Mouse (Mus musculus) central nervous system, embryonic 14 days (tissue): ENCODE data around the gene Acod1. TPM values are rescaled to one million over a fixed set of nuclear protein-coding genes. Genes with fewer than 3 reads are reported as not detected.

Source experiments
- polyA plus RNA-seq: library from polyadenylated mRNA; depleted of rRNA; stranded (reverse); fragments of >200 nt; gene quantifications from 2 replicates; pipeline ENCODE4 v1.2.3, GENCODE M21; 2012; rRNA removed

The Acod1 gene
- 0.75 and 1.9 TPM in 2 replicates for polyA plus RNA-seq

DNA sequence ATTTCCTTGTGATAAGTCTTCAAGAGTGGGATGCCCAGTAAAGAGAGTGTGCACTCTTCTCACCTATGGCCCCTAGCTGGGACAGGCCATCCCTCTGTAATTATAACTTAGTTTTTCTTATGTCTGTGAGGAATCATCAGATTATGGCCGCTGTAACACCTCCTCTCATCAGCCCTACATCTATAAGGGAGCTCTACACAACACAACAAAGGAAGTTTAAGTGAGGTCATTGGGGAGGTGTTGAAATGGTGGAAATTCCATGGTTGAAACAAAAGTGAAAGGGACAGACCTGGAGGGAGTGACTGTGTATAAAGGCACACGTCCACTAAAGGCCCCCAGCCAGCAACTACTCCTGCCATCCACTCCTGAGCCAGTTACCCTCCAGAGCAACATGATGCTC, at the start of gene Acod1:
Gene Acod1, plus strand, starts transcription at position 301 of the 400 bp plus-strand sequence.

DNA sequence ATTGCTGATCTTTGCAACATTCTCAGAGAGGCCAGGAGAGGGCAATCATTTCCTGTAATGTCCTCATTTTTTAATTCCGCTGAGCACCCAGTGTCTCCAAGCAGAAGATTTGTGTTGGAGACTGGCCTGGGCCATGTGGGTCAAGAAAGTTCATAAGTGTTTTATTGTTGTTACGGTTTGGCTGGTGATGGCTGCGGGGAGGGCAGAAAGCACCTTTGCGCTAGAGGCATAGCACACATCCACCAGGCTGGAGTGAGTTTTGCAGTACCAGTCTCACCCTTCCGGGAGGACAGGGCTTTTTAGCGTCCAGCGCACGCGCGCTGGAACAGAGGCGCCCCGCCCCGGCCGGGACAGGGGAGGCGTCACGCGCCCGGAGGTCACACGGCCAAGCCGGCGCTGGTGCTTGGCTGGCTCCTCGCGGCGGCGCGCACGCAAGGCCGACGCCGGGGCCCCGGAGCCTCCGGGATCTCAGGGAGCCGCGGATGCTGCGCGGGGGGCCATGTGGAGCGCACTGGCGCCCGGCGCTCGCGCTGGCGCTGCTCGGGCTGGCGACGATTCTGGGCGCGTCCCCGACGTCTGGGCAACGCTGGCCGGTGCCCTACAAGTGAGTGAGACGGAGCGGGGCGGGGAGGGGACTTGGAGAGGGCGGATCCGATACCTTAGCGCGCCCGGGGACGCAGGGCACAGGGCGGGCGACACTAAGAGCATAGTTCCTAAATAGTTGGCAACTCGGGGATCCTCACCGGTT, 23.3 kb downstream of the Acod1 start, which contains the start of gene Cln5:
Gene Cln5, plus strand, starts transcription at position 353 of the 748 bp plus-strand sequence.

DNA sequence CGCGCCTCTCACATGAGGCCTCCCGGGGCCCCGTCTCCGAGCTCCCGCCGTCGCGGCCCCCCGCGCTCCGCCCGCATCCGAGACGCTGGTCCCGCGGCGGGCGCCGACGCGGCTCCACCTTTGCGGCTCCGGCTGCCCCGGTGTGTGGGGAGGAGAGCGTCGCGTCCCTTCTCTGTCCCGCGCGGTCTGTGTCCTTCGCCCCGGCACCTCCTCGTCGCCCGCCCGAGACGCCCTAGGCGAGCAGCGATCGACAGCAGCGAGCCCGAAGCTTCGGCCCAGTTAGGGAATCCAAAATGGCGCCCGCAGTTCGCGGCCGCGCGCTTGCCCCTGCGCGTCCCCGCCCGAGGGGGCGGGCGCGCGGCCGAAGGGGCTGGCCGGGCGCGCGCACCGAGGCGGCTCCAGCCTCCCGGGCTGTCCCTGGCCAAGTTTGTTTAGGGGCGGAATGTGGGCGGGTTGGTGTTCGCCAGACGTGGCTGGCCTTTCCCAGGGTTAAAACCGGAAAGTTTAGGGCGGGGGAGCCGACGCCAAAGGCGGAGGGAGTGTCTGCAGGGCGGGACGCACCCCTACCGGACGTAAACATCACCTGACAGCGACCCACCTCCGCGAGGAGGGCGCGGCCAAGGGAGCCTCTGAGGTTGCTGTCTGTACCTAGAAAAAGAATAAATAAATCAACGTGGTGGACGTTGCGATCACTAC, 52.6 kb downstream of the Acod1 start, which contains the start of gene Fbxl3:
Gene Fbxl3, minus strand, starts transcription at position 329 of the 696 bp plus-strand sequence.

Other genes starting within 250 kb of the Acod1 start
- gene Kctd12, start 64.3 kb upstream of the Acod1 start, polyA plus RNA-seq, result 24.7 and 47.6 TPM in 2 replicates
- gene Cln5, start 23.2 kb downstream of the Acod1 start, polyA plus RNA-seq, result 8.6 and 12.1 TPM in 2 replicates
- 84.2 and 87.8 TPM in 2 replicates for gene Fbxl3, start 52.6 kb downstream of the Acod1 start, polyA plus RNA-seq